Mouse (Mus musculus): Measurements from ENCODE around the gene Ehd4.

GRCm38 (mm10) chr2:120096711-120097110, 57.7 kb downstream of the Ehd4 start:
- TF ChIP-seq MAZ (IDR thresholded peaks at IDR 0.05; ENCODE audit: low read depth, low read length): no peak
- no peak for TF ChIP-seq CTCF (conservative IDR thresholded peaks at IDR 0.05 in 1 of 2, IDR thresholded peaks at IDR 0.05 in 1 of 2; ENCODE audit: low read depth in 2 of 2, low read length in 2 of 2)
- TF ChIP-seq POLR2A (IDR thresholded peaks at IDR 0.05; ENCODE audit: low read depth, low read length): no peak
- TF ChIP-seq MAX (IDR thresholded peaks at IDR 0.05; ENCODE audit: low read length): no peak
- no peak for TF ChIP-seq EP300 (IDR thresholded peaks at IDR 0.05; ENCODE audit: low read length)

All from CH12.LX (cell line).